Mouse (Mus musculus): ENCODE results near the gene Srd5a3.

Gene Srd5a3

GRCm38 (mm10) chr5:76154434-76155165 lies 14.5 kb downstream of the Srd5a3 start:
- DNase-seq, result no peak

- no peak for DNase-seq
Observed at GRCm38 (mm10) chr5:76159555-76159954, 19.5 kb downstream of the Srd5a3 start.

GRCm38 (mm10) chr5:76160086-76160485 lies 20.0 kb downstream of the Srd5a3 start:
- no peak for DNase-seq

GRCm38 (mm10) chr5:76161491-76161890 lies 21.4 kb downstream of the Srd5a3 start:
- no peak for DNase-seq

- DNase-seq, result no peak
Observed at GRCm38 (mm10) chr5:76162926-76163325, 22.9 kb downstream of the Srd5a3 start.

- no peak for DNase-seq
Observed at GRCm38 (mm10) chr5:76163828-76164390, 23.8 kb downstream of the Srd5a3 start.

GRCm38 (mm10) chr5:76164827-76165226 lies 24.8 kb downstream of the Srd5a3 start:
- no peak for DNase-seq

GRCm38 (mm10) chr5:76170522-76170921 lies 30.5 kb downstream of the Srd5a3 start:
- no peak for DNase-seq

- no peak for DNase-seq
Observed at GRCm38 (mm10) chr5:76171039-76171438, 31.0 kb downstream of the Srd5a3 start.

- DNase-seq, result no peak
Observed at GRCm38 (mm10) chr5:76175051-76175450, 35.0 kb downstream of the Srd5a3 start.

- DNase-seq, result no peak
Observed at GRCm38 (mm10) chr5:76176411-76176810, 36.3 kb downstream of the Srd5a3 start.

GRCm38 (mm10) chr5:76176841-76177240 lies 36.8 kb downstream of the Srd5a3 start:
- DNase-seq, result no peak

- no peak for DNase-seq
Observed at GRCm38 (mm10) chr5:76177664-76178063, 37.6 kb downstream of the Srd5a3 start.

- DNase-seq, result no peak
Observed at GRCm38 (mm10) chr5:76179171-76179570, 39.1 kb downstream of the Srd5a3 start.

GRCm38 (mm10) chr5:76179791-76180190 lies 39.7 kb downstream of the Srd5a3 start:
- DNase-seq, result no peak

- no peak for DNase-seq
Observed at GRCm38 (mm10) chr5:76182326-76182725, 42.3 kb downstream of the Srd5a3 start.

GRCm38 (mm10) chr5:76183043-76183749 lies 43.1 kb downstream of the Srd5a3 start:
- DNase-seq, result no peak

GRCm38 (mm10) chr5:76183750-76184261 lies 43.7 kb downstream of the Srd5a3 start, which contains the start of gene Tmem165:
Tmem165 (plus strand) TSS chr5:76183880.
- peak; percentile 97 for DNase-seq

GRCm38 (mm10) chr5:76184286-76185080 lies 44.4 kb downstream of the Srd5a3 start:
- peak; percentile 63 for DNase-seq

GRCm38 (mm10) chr5:76187885-76188284 lies 47.8 kb downstream of the Srd5a3 start:
- no peak for DNase-seq

GRCm38 (mm10) chr5:76190609-76191008 lies 50.5 kb downstream of the Srd5a3 start:
- DNase-seq, result no peak

- no peak for DNase-seq
Observed at GRCm38 (mm10) chr5:76193075-76193474, 53.0 kb downstream of the Srd5a3 start.

All from right cerebral cortex, adult 18-20 months (tissue).